26 mouse cellular contexts compared by ENCODE assay signal in genomic region chr3:130716555-130716954, GRCm38 (mm10). TPM values are rescaled to one million over a fixed set of nuclear protein-coding genes. Genes with fewer than 3 reads are reported as not detected.
DNase-seq lines count a peak whose midpoint lies in the region; ATAC-seq lines count a peak whose summit lies in the region.
"Had no signal": no experiment of that assay in that cellular context is flagged by ENCODE, and none has a peak within 500 bp of the region (broad histone marks: within the 10 kb centered on the region; RNA-seq: fewer than 3 reads in every experiment).

No protein-coding gene starts in this region.

- H3K4me1 ChIP-seq in embryonic facial prominence, embryonic 12.5 days, result no peaks in the 10 kb centered on the region
- H3K4me1 ChIP-seq in embryonic facial prominence, embryonic 10.5 days, result no peaks in the 10 kb centered on the region
- H3K4me1 ChIP-seq in midbrain, embryonic 11.5 days (ENCODE audit: control insufficient read depth, insufficient read depth, low read length), result no peaks in the 10 kb centered on the region
- H3K4me1 ChIP-seq in midbrain, embryonic 15.5 days, result peaks cover 3% of the 10 kb centered on the region; the same call in 1 of the 2 replicates
- H3K4me1 ChIP-seq in embryonic facial prominence, embryonic 15.5 days, result peaks cover 4% of the 10 kb centered on the region; the same call in 1 of the 2 replicates
- H3K4me1 ChIP-seq: forebrain, embryonic 10.5 days had no signal

- no peak overlapping the region; the same call in 1 of the 2 replicates for H3K9ac ChIP-seq in embryonic facial prominence, embryonic 12.5 days
- H3K9ac ChIP-seq in midbrain, embryonic 11.5 days (ENCODE audit: low read length), result no peak overlapping the region
- no peak overlapping the region for H3K9ac ChIP-seq in midbrain, embryonic 15.5 days
- H3K9ac ChIP-seq in embryonic facial prominence, embryonic 15.5 days, result no peak overlapping the region
- H3K9ac ChIP-seq: forebrain, embryonic 12.5 days had no signal

- H3K4me3 ChIP-seq in embryonic facial prominence, embryonic 12.5 days, result no peak overlapping the region
- H3K4me3 ChIP-seq in embryonic facial prominence, embryonic 10.5 days, result no peak overlapping the region
- H3K4me3 ChIP-seq in midbrain, embryonic 11.5 days (ENCODE audit: low read depth, low read length), result no peak overlapping the region
- no peak overlapping the region for H3K4me3 ChIP-seq in midbrain, embryonic 15.5 days
- H3K4me3 ChIP-seq in embryonic facial prominence, embryonic 15.5 days (replicated peaks), result no peak overlapping the region
- H3K4me3 ChIP-seq: erythroblast, embryonic 14.5 days; forebrain, embryonic 10.5 days; forebrain, embryonic 12.5 days had no signal

- no peaks in the 10 kb centered on the region for H3K9me3 ChIP-seq in embryonic facial prominence, embryonic 12.5 days
- no peaks in the 10 kb centered on the region for H3K9me3 ChIP-seq in embryonic facial prominence, embryonic 10.5 days
- H3K9me3 ChIP-seq in midbrain, embryonic 11.5 days (ENCODE audit: control insufficient read depth, low read length), result no peaks in the 10 kb centered on the region
- H3K9me3 ChIP-seq in midbrain, embryonic 15.5 days, result no peaks in the 10 kb centered on the region
- no peaks in the 10 kb centered on the region for H3K9me3 ChIP-seq in embryonic facial prominence, embryonic 15.5 days (replicated peaks)
- H3K9me3 ChIP-seq: forebrain, embryonic 10.5 days; forebrain, embryonic 12.5 days; G1E had no signal

- H3K27ac ChIP-seq in embryonic facial prominence, embryonic 12.5 days, result peak overlapping the region; percentile 30; the same call in 1 of the 2 replicates
- no peak overlapping the region for H3K27ac ChIP-seq in embryonic facial prominence, embryonic 10.5 days (replicated peaks)
- no peak overlapping the region for H3K27ac ChIP-seq in midbrain, embryonic 11.5 days (ENCODE audit: low read depth, low read length)
- no peak overlapping the region for H3K27ac ChIP-seq in midbrain, embryonic 15.5 days
- H3K27ac ChIP-seq in embryonic facial prominence, embryonic 15.5 days (replicated peaks), result peak overlapping the region; percentile 74; the same call in 1 of the 2 replicates
- H3K27ac ChIP-seq: forebrain, embryonic 10.5 days; forebrain, embryonic 12.5 days had no signal

- no peak for ATAC-seq in embryonic facial prominence, embryonic 12.5 days (ENCODE audit: insufficient number of reproducible peaks, insufficient read depth, low FRiP score, low TSS enrichment)
- ATAC-seq in midbrain, embryonic 11.5 days (ENCODE audit: low FRiP score), result no peak
- no peak for ATAC-seq in midbrain, embryonic 15.5 days (replicated peaks)
- ATAC-seq in embryonic facial prominence, embryonic 15.5 days (ENCODE audit: insufficient number of reproducible peaks, low FRiP score, low TSS enrichment, low read depth), result peak; percentile 66; the same call in 1 of the 2 replicates
- ATAC-seq: activated CD4-positive, CD25-positive, alpha-beta regulatory T cell, adult 4 months; CD4-positive, CD25-positive, alpha-beta regulatory T cell, adult 4 months; forebrain, embryonic 14.5 days; forebrain, embryonic 16.5 days; Patski had no signal

- 52% methylated on average over 7 of the region's 7 CpGs for whole genome bisulfite sequencing in embryonic facial prominence, embryonic 12.5 days
- WGBS in embryonic facial prominence, embryonic 10.5 days, result 82% methylated on average over 7 of the region's 7 CpGs
- WGBS in midbrain, embryonic 11.5 days, result 89% methylated on average over 7 of the region's 7 CpGs
- 92% methylated on average over 7 of the region's 7 CpGs for WGBS in midbrain, embryonic 15.5 days
- 41% methylated on average over 7 of the region's 7 CpGs for WGBS in embryonic facial prominence, embryonic 15.5 days

- no peaks in the 10 kb centered on the region for H3K36me3 ChIP-seq in embryonic facial prominence, embryonic 12.5 days
- no peaks in the 10 kb centered on the region for H3K36me3 ChIP-seq in embryonic facial prominence, embryonic 10.5 days (replicated peaks)
- H3K36me3 ChIP-seq in midbrain, embryonic 11.5 days (ENCODE audit: control insufficient read depth, insufficient read depth, low read length), result no peaks in the 10 kb centered on the region
- H3K36me3 ChIP-seq in midbrain, embryonic 15.5 days (replicated peaks), result no peaks in the 10 kb centered on the region
- no peaks in the 10 kb centered on the region for H3K36me3 ChIP-seq in embryonic facial prominence, embryonic 15.5 days
- H3K36me3 ChIP-seq: forebrain, embryonic 10.5 days; forebrain, embryonic 12.5 days; G1E had no signal

- no peak overlapping the region for H3K4me2 ChIP-seq in embryonic facial prominence, embryonic 12.5 days (replicated peaks)
- H3K4me2 ChIP-seq in midbrain, embryonic 11.5 days, result no peak overlapping the region
- no peak overlapping the region for H3K4me2 ChIP-seq in midbrain, embryonic 15.5 days
- H3K4me2 ChIP-seq in embryonic facial prominence, embryonic 15.5 days (replicated peaks), result no peak overlapping the region
- H3K4me2 ChIP-seq: forebrain, embryonic 12.5 days had no signal

- DNase-seq in embryonic facial prominence, embryonic 10.5 days (ENCODE audit: low spot score), result no peak
- peak; percentile 54 for DNase-seq in midbrain, embryonic 11.5 days (ENCODE audit: low spot score, missing footprints)
- no peak for DNase-seq in spleen, adult 12 weeks (ENCODE audit: low spot score)
- no peak for DNase-seq in right cerebral cortex, postnatal 36 days (ENCODE audit: low spot score in 2 of 2)
- DNase-seq: adrenal gland, adult 8-10 months; adrenal gland, postnatal 14 days; adrenal gland, postnatal 36 days; B cell, adult 2 months; cerebellum, adult 11-12 months; cerebellum, adult 2 months; cerebellum, adult 9-10 months; cerebellum, postnatal 10 days; cerebellum, postnatal 25 days had no signal

- no peaks in the 10 kb centered on the region for H3K27me3 ChIP-seq in embryonic facial prominence, embryonic 12.5 days
- H3K27me3 ChIP-seq in embryonic facial prominence, embryonic 10.5 days (replicated peaks; ENCODE audit: low read depth, poor library complexity, severe bottlenecking), result no peaks in the 10 kb centered on the region
- H3K27me3 ChIP-seq in midbrain, embryonic 11.5 days (ENCODE audit: control insufficient read depth, insufficient read depth, low read length), result no peaks in the 10 kb centered on the region
- H3K27me3 ChIP-seq in midbrain, embryonic 15.5 days (replicated peaks), result no peaks in the 10 kb centered on the region
- no peaks in the 10 kb centered on the region for H3K27me3 ChIP-seq in embryonic facial prominence, embryonic 15.5 days
- H3K27me3 ChIP-seq: CH12.LX; forebrain, embryonic 12.5 days; Patski had no signal

RNA-seq across cellular contexts. Expression of gene Ostc, which starts 7.3 kb away (rescaled TPM):
- polyA plus RNA-seq in embryonic facial prominence, embryonic 12.5 days (2016; fragmentation: Nextera tagmentation; extraction: Ambion mirVana), result 359 and 369 TPM in 2 replicates
- 314 TPM in 2 replicates for polyA plus RNA-seq in embryonic facial prominence, embryonic 10.5 days (2016; fragmentation: Nextera tagmentation; extraction: Ambion mirVana)
- 323 and 331 TPM in 2 replicates for polyA plus RNA-seq in midbrain, embryonic 11.5 days (2014; fragmentation: Nextera tagmentation; extraction: Ambion mirVana)
- polyA plus RNA-seq in midbrain, embryonic 15.5 days (2015; fragmentation: Nextera tagmentation; extraction: Ambion mirVana), result 198 and 209 TPM in 2 replicates
- polyA plus RNA-seq in embryonic facial prominence, embryonic 15.5 days (2015; fragmentation: Nextera tagmentation; extraction: Ambion mirVana), result 387 and 414 TPM in 2 replicates

RNA-seq across cellular contexts. Expression of gene Rpl34, which starts 13.6 kb away (rescaled TPM):
- 842 and 900 TPM in 2 replicates for polyA plus RNA-seq in embryonic facial prominence, embryonic 12.5 days (2016; fragmentation: Nextera tagmentation; extraction: Ambion mirVana)
- 961 and 964 TPM in 2 replicates for polyA plus RNA-seq in embryonic facial prominence, embryonic 10.5 days (2016; fragmentation: Nextera tagmentation; extraction: Ambion mirVana)
- 646 and 740 TPM in 2 replicates for polyA plus RNA-seq in midbrain, embryonic 11.5 days (2014; fragmentation: Nextera tagmentation; extraction: Ambion mirVana)
- polyA plus RNA-seq in midbrain, embryonic 15.5 days (2015; fragmentation: Nextera tagmentation; extraction: Ambion mirVana), result 524 and 551 TPM in 2 replicates
- polyA plus RNA-seq in embryonic facial prominence, embryonic 15.5 days (2015; fragmentation: Nextera tagmentation; extraction: Ambion mirVana), result 948 and 971 TPM in 2 replicates

Comparison
In these comparisons a context has a peak if more than half of its experiments do, and no peak if none do; other contexts are left out.
1. H3K27ac ChIP-seq: peak in embryonic facial prominence, embryonic 12.5 days (single experiment) and embryonic facial prominence, embryonic 15.5 days (single experiment); none in embryonic facial prominence, embryonic 10.5 days (single experiment), midbrain, embryonic 11.5 days (single experiment) and midbrain, embryonic 15.5 days (single experiment).